Mouse (Mus musculus) kidney, adult 9 months (tissue): ENCODE data around the gene Cenpf.
A peak's percentile ranks its signal among the peaks of the same experiment; 100 is the strongest.

Source experiments
- DNase-seq: peaks from one replicate; pipeline ENCODE4 v3.0.0; 2022

Cenpf gene

GRCm38 (mm10) chr1:189687654-189688387, at the start of gene Cenpf:
Gene Cenpf, minus strand, starts transcription at chr1:189688086.
- peak; percentile 99 for DNase-seq

GRCm38 (mm10) chr1:189732156-189732555, 44.3 kb upstream of the Cenpf start:
- no peak for DNase-seq

- no peak for DNase-seq
These were observed 43.8 kb upstream of the Cenpf start for GRCm38 (mm10) chr1:189731697-189732096.

- no peak for DNase-seq
These were observed 41.4 kb upstream of the Cenpf start for GRCm38 (mm10) chr1:189729141-189729815.

GRCm38 (mm10) chr1:189728784-189729115, 40.9 kb upstream of the Cenpf start:
- no peak for DNase-seq

- peak; percentile 81 for DNase-seq
These were observed 40.2 kb upstream of the Cenpf start, which contains the start of gene Ptpn14 for GRCm38 (mm10) chr1:189727884-189728783. Gene Ptpn14, plus strand, starts transcription at chr1:189728268.

GRCm38 (mm10) chr1:189727346-189727883, 39.5 kb upstream of the Cenpf start:
- peak; percentile 82 for DNase-seq

GRCm38 (mm10) chr1:189726121-189726520, 38.2 kb upstream of the Cenpf start:
- DNase-seq, result no peak

- no peak for DNase-seq
These were observed 30.7 kb upstream of the Cenpf start for GRCm38 (mm10) chr1:189718600-189718999.

GRCm38 (mm10) chr1:189717546-189717945, 29.7 kb upstream of the Cenpf start:
- DNase-seq, result no peak

GRCm38 (mm10) chr1:189715915-189716797, 28.3 kb upstream of the Cenpf start:
- DNase-seq, result peak; percentile 47

GRCm38 (mm10) chr1:189709001-189709400, 21.1 kb upstream of the Cenpf start:
- no peak for DNase-seq

- peak; percentile 82 for DNase-seq
These were observed 19.5 kb upstream of the Cenpf start for GRCm38 (mm10) chr1:189707419-189707818.

GRCm38 (mm10) chr1:189707014-189707413, 19.1 kb upstream of the Cenpf start:
- no peak for DNase-seq

- no peak for DNase-seq
These were observed 18.3 kb upstream of the Cenpf start for GRCm38 (mm10) chr1:189706040-189706645.

- no peak for DNase-seq
These were observed 15.7 kb upstream of the Cenpf start for GRCm38 (mm10) chr1:189703591-189703990.

- DNase-seq, result no peak
These were observed 15.3 kb upstream of the Cenpf start for GRCm38 (mm10) chr1:189703156-189703555.

GRCm38 (mm10) chr1:189700990-189701389, 13.1 kb upstream of the Cenpf start:
- DNase-seq, result peak; percentile 65

GRCm38 (mm10) chr1:189700186-189700585, 12.3 kb upstream of the Cenpf start:
- DNase-seq, result no peak

GRCm38 (mm10) chr1:189698416-189698815, 10.5 kb upstream of the Cenpf start:
- no peak for DNase-seq

- DNase-seq, result no peak
These were observed 7.4 kb upstream of the Cenpf start for GRCm38 (mm10) chr1:189695321-189695720.

GRCm38 (mm10) chr1:189694391-189694790, 6.5 kb upstream of the Cenpf start:
- no peak for DNase-seq
